Mouse (Mus musculus): ENCODE data around the gene Chd2. TPM values are rescaled to one million over a fixed set of nuclear protein-coding genes. Genes with fewer than 3 reads are reported as not detected.

Chd2 gene
- polyA plus RNA-seq, 1 experiment from 2014 or later: 45.1 TPM

DNA sequence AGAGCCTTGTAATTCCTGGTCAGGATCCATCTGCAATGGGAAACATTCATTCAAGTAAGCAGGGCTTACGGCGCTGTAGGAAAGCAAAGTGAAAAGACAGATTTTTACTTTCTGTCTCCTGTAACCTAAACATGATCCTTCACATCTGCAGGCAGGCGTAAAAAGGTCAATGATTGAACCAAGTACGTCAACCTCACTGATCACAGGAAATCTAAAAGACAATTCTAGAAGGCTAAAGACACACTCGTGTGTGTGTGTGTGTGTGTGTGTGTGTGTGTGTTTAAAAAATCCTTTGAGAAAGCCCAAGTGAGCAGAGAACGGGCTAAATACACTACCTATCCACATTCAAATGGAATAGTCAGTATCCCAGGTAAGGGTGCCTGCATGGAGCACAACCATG lies 60.5 kb downstream of the Chd2 start:
- Histone ChIP-seq H3K27me3 (ENCODE audit: poor library complexity, severe bottlenecking) (no peaks in the 10 kb centered on the region), H3K27ac (no peak overlapping the region), H3K4me1 (no peaks in the 10 kb centered on the region), H3K4me3 (no peak overlapping the region), H3K36me3 (replicated peaks) (peaks cover 97% of the 10 kb centered on the region), H3K9me3 (no peaks in the 10 kb centered on the region)
- no peak for DNase-seq (ENCODE audit: extremely low spot score, low spot score)
- WGBS: 92% methylated on average over 6 of the region's 6 CpGs

- H3K4me1 ChIP-seq: no peaks in the 10 kb centered on the region
- WGBS: 81% methylated on average over 3 of the region's 3 CpGs
- peaks cover 99% of the 10 kb centered on the region for H3K36me3 ChIP-seq (replicated peaks)
- H3K27me3 ChIP-seq (ENCODE audit: poor library complexity, severe bottlenecking): no peaks in the 10 kb centered on the region
- DNase-seq (ENCODE audit: extremely low spot score, low spot score): no peak
- no peaks in the 10 kb centered on the region for H3K9me3 ChIP-seq
- no peak overlapping the region for H3K27ac ChIP-seq
- no peak overlapping the region for H3K4me3 ChIP-seq
Measured at GRCm38 (mm10) chr7:73479506-73479905, 62.1 kb downstream of the Chd2 start.

DNA sequence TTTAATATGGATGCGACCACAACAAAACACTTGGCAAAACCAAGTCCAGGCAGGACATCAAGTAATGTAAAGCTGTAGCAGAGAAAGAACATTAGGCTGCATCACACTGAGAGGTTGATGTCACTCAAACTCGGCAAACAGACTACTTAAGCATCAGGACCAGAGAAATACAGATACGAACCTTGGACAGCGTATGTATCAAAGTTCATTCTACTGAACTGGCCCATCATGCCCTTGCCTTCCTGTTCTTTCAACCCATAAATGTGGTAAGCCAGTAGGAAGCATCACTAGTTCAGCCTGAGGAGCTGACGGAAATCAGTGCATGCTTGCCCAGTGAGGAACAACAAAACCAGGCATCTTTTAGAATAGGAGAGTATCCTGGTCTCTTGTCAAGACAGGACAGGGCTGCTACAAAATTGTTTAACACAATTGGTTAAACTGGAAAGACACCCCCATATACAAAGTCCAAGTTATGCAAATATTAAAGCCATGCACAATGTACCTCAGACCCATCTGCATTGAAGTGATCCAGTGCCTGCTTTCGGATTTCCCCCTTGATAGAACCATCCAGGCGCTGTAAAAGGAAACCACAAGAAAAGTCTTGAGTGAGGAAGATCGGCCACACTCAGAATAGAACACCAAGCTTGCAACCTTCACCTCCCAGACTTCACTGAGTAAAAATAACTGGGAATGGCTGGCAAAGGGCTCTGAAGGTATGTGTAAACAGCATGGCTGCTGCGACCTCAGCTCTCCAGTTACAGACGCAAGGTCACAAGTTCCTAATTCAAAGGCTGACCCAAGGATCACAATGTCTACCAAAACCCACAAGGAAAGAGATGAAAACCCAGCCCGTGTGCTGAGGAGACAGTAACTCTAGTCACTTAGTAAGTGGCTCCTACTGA lies 63.2 kb downstream of the Chd2 start:
- Histone ChIP-seq H3K9me3 (no peaks in the 10 kb centered on the region), H3K27ac (no peak overlapping the region), H3K4me1 (no peaks in the 10 kb centered on the region), H3K4me3 (no peak overlapping the region), H3K36me3 (replicated peaks) (peaks cover 100% of the 10 kb centered on the region), H3K27me3 (ENCODE audit: poor library complexity, severe bottlenecking) (no peaks in the 10 kb centered on the region)
- no peak for DNase-seq (ENCODE audit: extremely low spot score, low spot score)
- 90% methylated on average over 11 of the region's 11 CpGs for WGBS

GRCm38 (mm10) chr7:73467741-73468140 lies 73.9 kb downstream of the Chd2 start:
- Histone ChIP-seq H3K27ac (no peak overlapping the region), H3K9me3 (no peaks in the 10 kb centered on the region), H3K4me3 (no peak overlapping the region), H3K36me3 (replicated peaks) (peaks cover 99% of the 10 kb centered on the region), H3K27me3 (ENCODE audit: poor library complexity, severe bottlenecking) (no peaks in the 10 kb centered on the region), H3K4me1 (no peaks in the 10 kb centered on the region)
- no peak for DNase-seq (ENCODE audit: extremely low spot score, low spot score)
- 96% methylated on average over 3 of the region's 3 CpGs for WGBS

DNA sequence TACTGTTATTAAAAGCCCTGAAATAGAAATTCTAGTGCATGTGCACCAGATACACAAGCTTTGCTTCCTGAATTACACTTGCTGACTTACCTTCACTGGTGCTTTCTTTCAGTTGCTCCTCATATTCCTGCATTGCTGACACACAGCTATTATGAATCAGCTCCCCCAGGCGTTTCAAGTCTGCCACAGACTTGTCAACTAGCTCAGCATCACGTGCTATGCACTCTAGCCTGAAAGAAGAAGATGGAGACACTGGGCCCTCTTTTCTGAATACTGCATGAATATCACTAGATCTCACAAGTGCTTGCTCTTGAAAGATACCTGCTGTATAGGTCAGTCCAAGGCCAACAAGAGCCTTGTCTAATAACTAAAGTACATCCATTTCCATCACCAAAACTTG lies 78.1 kb downstream of the Chd2 start:
- Histone ChIP-seq H3K4me3 (no peak overlapping the region), H3K36me3 (replicated peaks) (peaks cover 98% of the 10 kb centered on the region), H3K27ac (no peak overlapping the region), H3K27me3 (ENCODE audit: poor library complexity, severe bottlenecking) (no peaks in the 10 kb centered on the region), H3K9me3 (no peaks in the 10 kb centered on the region), H3K4me1 (no peaks in the 10 kb centered on the region)
- DNase-seq (ENCODE audit: extremely low spot score, low spot score): no peak
- WGBS: 90% methylated on average over 2 of the region's 2 CpGs

DNA sequence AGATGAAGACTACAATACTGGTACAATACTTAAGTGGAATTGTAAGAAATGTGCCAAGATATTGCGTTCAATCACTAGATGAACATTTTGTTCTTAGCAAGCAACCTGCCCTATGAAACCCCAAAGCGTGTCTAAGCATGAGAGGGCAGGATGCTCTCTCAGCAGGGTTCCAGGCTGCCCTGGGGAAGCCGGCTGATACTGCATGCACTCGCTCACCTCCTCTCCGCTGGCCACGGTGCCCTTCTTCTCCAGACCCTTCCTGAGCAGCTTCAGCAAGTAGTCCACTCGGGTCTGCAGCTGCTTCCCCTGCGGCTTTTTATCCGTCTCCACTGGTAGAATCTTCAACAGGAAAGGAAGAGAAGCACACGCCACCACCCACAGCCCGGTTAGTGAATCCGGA lies 87.5 kb downstream of the Chd2 start:
- Histone ChIP-seq H3K9me3 (no peaks in the 10 kb centered on the region), H3K4me1 (no peaks in the 10 kb centered on the region), H3K36me3 (replicated peaks) (peaks cover 100% of the 10 kb centered on the region), H3K4me3 (no peak overlapping the region), H3K27me3 (ENCODE audit: poor library complexity, severe bottlenecking) (no peaks in the 10 kb centered on the region), H3K27ac (no peak overlapping the region)
- no peak for DNase-seq (ENCODE audit: extremely low spot score, low spot score)
- WGBS: 89% methylated on average over 12 of the region's 12 CpGs

DNA sequence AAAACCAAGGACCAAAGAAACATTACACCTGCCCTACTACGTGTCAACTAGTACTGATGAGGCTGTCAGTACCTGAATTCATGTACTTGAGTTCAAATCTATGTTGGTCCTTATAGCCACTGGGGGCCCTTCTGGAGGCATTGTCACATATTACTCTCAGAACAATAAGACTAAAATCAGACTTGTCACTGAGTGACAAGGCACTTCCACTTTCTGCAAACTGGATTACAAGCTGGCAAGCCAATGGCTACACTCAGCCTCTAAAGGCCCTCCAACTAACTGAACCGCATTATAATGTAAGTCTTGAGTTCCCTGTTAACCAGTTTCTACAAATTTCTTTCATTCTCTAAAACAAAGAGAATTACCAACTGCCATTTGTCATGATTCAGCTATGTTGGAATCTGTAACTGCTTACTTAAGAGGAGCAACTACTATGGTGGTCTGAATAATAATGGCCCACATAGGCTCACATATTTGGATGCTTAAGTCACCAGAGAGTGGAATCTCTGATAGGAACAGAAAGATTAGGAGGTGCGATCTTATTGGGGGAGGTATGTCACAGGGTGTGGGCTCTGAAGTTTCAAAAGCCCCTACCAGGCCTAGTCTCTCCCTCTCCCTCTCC lies 89.3 kb downstream of the Chd2 start:
- no peak overlapping the region for H3K27ac ChIP-seq
- no peaks in the 10 kb centered on the region for H3K9me3 ChIP-seq
- H3K27me3 ChIP-seq (ENCODE audit: poor library complexity, severe bottlenecking): no peaks in the 10 kb centered on the region
- WGBS: 95% methylated on average over 3 of the region's 3 CpGs
- DNase-seq (ENCODE audit: extremely low spot score, low spot score): no peak
- H3K36me3 ChIP-seq (replicated peaks): peaks cover 100% of the 10 kb centered on the region
- no peak overlapping the region for H3K4me3 ChIP-seq
- H3K4me1 ChIP-seq: no peaks in the 10 kb centered on the region

DNA sequence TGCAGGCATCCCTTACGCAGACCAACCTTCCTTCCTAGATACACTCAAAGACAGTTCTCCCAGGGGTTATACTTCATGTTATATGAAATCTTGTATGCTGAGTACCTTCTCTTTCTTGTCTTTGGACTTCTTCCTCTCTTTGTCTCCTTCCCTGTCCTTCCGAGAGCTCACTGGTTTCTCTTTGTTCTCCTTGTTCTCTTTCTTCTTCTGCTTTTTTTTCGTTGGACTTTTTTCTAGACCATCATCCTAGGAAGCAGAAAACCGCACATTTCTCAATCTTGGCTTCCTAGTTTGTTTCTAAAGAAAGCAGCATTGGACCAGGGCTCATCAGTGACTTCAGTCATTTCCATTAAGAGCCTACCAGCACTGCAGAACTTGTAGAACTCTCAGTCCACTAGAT lies 90.0 kb downstream of the Chd2 start:
- 98% methylated on average over 4 of the region's 4 CpGs for WGBS
- Histone ChIP-seq H3K27ac (no peak overlapping the region), H3K4me3 (no peak overlapping the region), H3K27me3 (ENCODE audit: poor library complexity, severe bottlenecking) (no peaks in the 10 kb centered on the region), H3K36me3 (replicated peaks) (peaks cover 100% of the 10 kb centered on the region), H3K4me1 (no peaks in the 10 kb centered on the region), H3K9me3 (no peaks in the 10 kb centered on the region)
- no peak for DNase-seq (ENCODE audit: extremely low spot score, low spot score)

DNA sequence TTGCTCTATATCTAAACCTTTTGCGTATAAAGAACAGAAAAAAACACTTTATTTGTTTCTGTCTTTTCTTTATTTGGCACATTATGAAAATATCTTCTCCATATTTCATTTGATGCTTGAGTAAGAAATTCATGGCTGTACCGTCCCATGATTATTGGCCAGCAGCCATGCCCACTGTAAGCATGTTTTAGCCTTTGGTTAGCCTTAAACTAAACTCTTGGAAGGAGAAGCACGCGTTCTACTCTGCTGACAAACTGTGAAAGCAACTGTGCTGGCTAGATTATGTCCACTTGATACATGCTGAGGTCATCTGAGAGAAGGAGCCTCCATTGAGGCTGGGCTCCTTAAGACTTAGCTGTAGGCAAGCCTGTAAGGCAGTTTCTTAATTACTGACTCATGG lies 99.4 kb downstream of the Chd2 start:
- Histone ChIP-seq H3K9me3 (no peaks in the 10 kb centered on the region), H3K4me1 (no peaks in the 10 kb centered on the region), H3K4me3 (no peak overlapping the region), H3K36me3 (replicated peaks) (peaks cover 100% of the 10 kb centered on the region), H3K27me3 (ENCODE audit: poor library complexity, severe bottlenecking) (no peaks in the 10 kb centered on the region), H3K27ac (no peak overlapping the region)
- 96% methylated on average over 4 of the region's 4 CpGs for WGBS
- DNase-seq (ENCODE audit: extremely low spot score, low spot score): no peak

DNA sequence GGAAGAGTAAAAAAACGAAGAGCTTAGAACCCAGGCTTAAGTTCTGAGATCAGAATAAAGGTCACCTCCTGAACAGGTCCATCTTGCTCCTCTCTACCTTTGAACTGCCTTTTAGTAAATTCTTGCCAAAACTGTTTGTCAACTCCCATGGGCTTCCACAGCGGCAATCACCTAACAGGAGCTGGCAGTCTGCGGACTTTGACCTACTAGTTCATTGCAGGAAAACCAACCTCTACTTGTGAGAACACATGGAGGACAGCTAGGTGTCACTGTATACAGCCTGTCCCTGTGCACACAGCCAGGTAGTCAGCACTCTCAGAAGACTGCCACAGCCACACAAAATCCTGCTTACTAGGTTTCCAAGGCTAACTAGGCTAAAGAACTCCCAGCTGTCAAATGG lies 99.8 kb downstream of the Chd2 start:
- H3K4me3 ChIP-seq: no peak overlapping the region
- no peak for DNase-seq (ENCODE audit: extremely low spot score, low spot score)
- no peaks in the 10 kb centered on the region for H3K4me1 ChIP-seq
- H3K27me3 ChIP-seq (ENCODE audit: poor library complexity, severe bottlenecking): no peaks in the 10 kb centered on the region
- WGBS: 90% methylated on average over 3 of the region's 3 CpGs
- H3K9me3 ChIP-seq: no peaks in the 10 kb centered on the region
- peaks cover 100% of the 10 kb centered on the region for H3K36me3 ChIP-seq (replicated peaks)
- H3K27ac ChIP-seq: no peak overlapping the region

DNA sequence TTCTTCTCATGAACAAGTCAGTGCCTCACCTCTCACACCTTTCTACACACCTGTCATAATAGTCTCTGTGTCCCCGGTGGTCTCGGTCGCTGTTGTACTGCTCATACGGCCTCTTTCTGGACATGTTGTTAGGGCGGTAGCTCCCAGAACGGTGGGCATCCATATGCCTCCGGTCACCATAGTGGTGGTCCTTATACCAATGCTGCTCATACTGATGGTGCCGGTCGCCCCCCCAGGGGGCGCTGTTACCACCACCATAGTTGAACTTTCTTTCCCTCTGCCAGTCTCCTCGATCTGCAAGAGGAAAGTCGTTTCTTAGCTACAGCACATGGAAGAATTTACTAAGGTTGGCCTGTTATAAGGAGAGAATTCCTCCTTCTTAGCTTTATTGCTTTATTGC lies 105.9 kb downstream of the Chd2 start:
- WGBS: 80% methylated on average over 12 of the region's 12 CpGs
- H3K36me3 ChIP-seq (replicated peaks): peaks cover 92% of the 10 kb centered on the region
- H3K4me3 ChIP-seq: no peak overlapping the region
- no peak for DNase-seq (ENCODE audit: extremely low spot score, low spot score)
- no peaks in the 10 kb centered on the region for H3K4me1 ChIP-seq
- H3K27ac ChIP-seq: no peak overlapping the region
- no peaks in the 10 kb centered on the region for H3K27me3 ChIP-seq (ENCODE audit: poor library complexity, severe bottlenecking)
- no peaks in the 10 kb centered on the region for H3K9me3 ChIP-seq

- H3K4me1 ChIP-seq: no peaks in the 10 kb centered on the region
- no peaks in the 10 kb centered on the region for H3K27me3 ChIP-seq (ENCODE audit: poor library complexity, severe bottlenecking)
- H3K27ac ChIP-seq: no peak overlapping the region
- H3K4me3 ChIP-seq: no peak overlapping the region
- peaks cover 92% of the 10 kb centered on the region for H3K36me3 ChIP-seq (replicated peaks)
- H3K9me3 ChIP-seq: no peaks in the 10 kb centered on the region
- 93% methylated on average over 2 of the region's 2 CpGs for WGBS
- no peak for DNase-seq (ENCODE audit: extremely low spot score, low spot score)
Measured at GRCm38 (mm10) chr7:73434336-73434677, 107.3 kb downstream of the Chd2 start.

DNA sequence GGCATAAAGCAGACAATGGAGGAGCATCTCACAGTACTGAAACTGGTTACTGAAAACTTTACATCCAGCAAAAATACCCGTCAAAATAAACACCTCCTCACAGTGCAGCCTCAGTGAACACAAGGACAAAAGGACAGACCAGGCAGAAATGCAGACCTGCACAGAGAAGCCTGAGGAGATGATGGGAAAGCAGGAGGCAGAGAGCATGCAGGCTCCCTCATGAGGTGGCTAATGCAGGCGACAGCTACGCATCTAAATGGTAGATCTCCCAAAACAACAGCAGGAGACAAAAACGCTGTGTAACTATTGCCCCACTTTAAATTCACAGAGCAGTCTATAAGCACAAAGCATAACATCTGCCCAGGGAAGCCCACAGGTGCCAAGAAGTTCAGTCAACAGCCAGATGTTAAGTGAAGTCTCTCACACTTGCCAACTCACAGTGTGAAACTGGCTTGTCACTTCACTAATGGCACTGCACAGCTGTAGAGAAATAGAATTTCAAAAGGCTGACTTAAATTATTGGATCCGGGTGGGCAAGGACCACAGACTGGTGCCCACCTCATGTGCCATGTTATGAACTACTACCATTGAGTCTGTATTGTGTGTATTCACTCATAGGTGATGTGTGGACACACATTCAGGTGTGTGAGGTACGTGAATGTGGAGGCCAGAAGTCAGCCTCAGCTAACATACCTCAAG lies 107.8 kb downstream of the Chd2 start:
- Histone ChIP-seq H3K4me3 (no peak overlapping the region), H3K4me1 (no peaks in the 10 kb centered on the region), H3K9me3 (no peaks in the 10 kb centered on the region), H3K27ac (no peak overlapping the region), H3K27me3 (ENCODE audit: poor library complexity, severe bottlenecking) (no peaks in the 10 kb centered on the region), H3K36me3 (replicated peaks) (peaks cover 92% of the 10 kb centered on the region)
- DNase-seq (ENCODE audit: extremely low spot score, low spot score): no peak
- WGBS: 90% methylated on average over 6 of the region's 6 CpGs

Data from forebrain, embryonic 10.5 days (tissue).